Mouse (Mus musculus) thymus, adult 2 months (tissue): ENCODE data around the gene Gm20696.

Experiments used
- CTCF ChIP-seq: fragments of 200-500 bp; IDR thresholded peaks from 2 replicates; pipeline ENCODE4 v1.5.1; 2012; ENCODE audit warnings: mild to moderate bottlenecking, control low read depth, low read length, moderate library complexity, borderline replicate concordance; ENCODE audit not compliant: control insufficient read depth, poor library complexity, insufficient read depth; ENCODE audit errors: extremely low read depth
- POLR2A ChIP-seq: fragments of 200-500 bp; IDR thresholded peaks from 2 replicates; pipeline ENCODE4 v1.6.1; 2012; ENCODE audit warnings: mild to moderate bottlenecking, low read length, control low read depth, moderate library complexity; ENCODE audit not compliant: control insufficient read depth, poor library complexity, insufficient read depth; ENCODE audit errors: extremely low read depth

GRCm38 (mm10) chr6:99528972-99529371, 137.6 kb downstream of the Gm20696 start:
- no peak for TF ChIP-seq CTCF
- no peak for TF ChIP-seq POLR2A
